Mouse (Mus musculus) left cerebral cortex, postnatal 25 days (tissue): ENCODE measurements at regions not wholly inside any gene's neighbourhood (a gene's known extent, or its start where the extent isn't known, plus 50 kb on each side); places are given as distances from the start of the nearest gene placed in this dataset.
A peak's percentile ranks its signal among the peaks of the same experiment; 100 is the strongest.

Experiments
- DNase-seq, 2 experiments: peaks; one replicate each; pipeline ENCODE4 v3.0.0; 2022; ENCODE audit warnings: low spot score in 2 of 2, mixed read lengths in 1 of 2
- intact Hi-C: fragments of 180-260 bp; cut with DNase I; formaldehyde crosslinking; loops from one replicate; pipeline ENCODE4 v1.15.1; 2025

DNA sequence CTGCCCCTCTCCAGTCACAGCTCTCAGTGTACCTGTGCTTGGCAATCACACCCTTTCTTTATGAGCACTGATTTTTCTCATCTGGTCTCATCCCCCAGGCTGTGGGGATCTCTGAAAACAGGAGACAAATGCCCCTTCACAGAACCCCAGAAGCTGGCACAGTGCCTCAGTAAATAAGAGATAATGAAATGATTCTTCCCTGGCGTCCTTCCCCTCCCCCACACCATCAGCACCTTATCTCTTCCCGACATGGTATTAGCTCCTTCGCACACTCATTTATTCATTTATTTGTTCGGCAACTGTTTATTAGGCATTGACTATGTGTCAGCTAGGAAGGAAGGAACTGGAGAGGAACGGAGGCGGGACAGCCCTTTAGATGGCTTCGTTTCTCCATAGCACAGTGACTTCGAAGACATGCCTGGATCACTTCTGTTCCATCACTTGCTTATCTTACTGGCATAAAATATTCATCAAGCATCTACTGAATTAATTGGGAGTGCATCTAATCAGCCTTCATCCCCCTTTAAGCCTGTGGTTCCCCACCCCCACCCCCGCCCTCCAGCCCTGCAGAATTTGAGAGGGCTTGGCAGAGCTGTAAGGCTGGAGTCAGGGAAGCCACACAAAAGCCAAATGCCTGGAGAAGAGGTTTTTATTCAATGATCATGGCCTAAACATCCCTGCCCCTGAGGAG lies 51.6 kb upstream of the Tbc1d21 start:
- intact Hi-C loops = no loop called here
- no peak for DNase-seq

DNA sequence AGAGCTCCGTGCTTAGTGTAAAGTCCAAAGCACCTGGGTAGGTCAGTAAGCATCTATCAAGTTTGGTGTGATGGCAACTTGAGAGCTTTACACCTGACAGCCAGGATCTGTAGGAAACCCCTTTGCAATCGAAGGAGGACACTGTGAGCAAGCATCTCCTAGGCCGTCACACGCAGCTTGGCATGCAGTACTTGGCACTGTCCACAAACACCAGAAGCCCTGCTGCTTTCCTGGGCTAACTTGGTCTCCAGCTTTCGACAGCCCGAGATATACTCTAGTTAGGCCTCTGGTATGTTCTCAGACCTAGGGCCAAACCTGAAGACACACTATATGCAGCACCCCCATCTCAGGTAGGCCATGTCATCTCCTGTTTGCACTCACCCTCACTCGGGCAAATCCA lies 58.5 kb upstream of the Tbc1d21 start:
- no peak for DNase-seq
- intact Hi-C loops = no loop called here

DNA sequence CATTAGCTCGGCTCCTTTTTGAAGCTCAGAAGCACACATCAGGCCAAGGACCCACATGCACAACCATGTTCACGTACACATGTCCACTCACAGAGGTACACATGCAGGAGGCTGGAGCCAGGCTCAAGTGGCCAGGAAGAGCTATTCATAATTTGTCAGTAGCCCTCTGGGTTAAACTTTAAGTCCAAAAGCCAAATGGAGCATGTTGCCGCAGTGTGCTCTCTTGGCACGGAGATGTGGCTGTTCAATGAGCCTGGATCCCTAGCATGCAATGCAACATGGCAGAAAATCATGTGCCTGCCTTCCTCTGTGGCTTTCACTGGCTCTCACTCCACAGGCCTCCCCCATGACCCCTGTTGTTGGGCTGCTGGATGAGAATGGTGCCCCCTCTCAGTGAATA lies 57.6 kb upstream of the Insyn1 start:
- DNase-seq = no peak
- intact Hi-C loops = no loop called here

DNA sequence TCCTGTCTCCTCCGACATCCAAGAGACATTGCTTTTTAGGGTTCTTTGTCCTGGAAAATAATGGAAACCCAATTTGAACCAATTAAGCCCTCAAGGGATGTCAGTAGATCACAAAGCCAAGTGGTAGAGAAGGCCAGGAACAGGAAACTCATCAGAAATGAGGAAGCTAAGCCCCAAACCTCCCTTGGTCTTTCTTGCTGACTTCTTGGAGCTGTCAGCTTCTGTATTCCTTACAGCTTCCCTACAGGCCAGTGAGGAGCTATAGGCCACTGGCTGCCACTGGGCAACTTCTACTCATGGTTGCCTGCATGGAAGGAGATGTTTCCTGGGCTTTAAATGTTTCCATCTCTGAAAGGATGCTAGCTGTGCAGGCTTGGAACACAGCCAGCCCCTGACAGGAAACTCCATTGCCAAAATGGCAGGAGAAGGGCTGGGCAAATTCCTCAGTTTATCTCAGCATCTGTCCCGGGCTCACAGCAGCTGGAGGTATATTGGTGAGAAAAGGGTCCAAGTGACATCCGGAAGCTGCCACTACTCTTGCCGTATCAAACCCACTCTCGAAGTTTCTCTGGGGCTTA lies 55.5 kb upstream of the Insyn1 start:
- DNase-seq = no peak
- intact Hi-C loops = no loop called here

DNA sequence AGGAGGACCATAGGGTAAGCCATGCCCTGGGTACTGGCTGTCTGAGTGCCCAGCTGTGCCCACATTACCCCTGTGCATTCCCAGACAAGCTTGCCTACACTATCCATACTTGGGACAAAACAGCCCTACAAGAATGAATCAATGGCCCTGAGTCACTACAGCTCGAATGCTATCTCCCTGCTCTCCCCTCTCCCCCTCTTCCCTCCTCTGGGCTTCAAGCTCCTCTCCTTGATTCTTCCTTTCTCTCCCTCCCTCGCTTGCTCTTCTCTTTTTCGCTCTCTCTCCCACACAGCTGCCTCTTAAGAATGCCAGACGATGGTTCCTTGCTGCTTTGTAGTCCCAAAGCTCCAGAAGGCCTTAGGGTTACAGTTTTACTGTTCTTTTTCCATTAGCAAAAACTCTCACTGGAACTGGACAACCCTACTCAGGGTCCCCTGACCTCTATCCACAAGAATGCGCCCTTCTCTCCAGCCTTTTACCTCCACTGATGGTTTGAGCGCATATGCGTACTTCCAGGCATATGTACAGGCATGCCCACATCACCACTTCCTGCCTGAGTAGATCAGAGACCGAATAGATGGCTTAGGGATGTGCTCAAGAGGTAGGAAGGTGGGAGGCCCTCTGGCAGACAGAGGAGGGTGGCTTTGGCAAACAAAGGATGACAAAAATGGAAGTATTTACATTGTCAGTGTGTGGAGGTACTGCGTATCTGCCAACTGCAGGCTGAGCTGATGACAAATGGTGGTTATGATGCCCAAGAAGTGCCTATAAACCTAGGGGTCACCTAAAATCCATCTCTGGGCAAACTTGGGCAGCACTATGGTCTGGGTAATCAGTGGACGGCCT lies 51.9 kb upstream of the Insyn1 start:
- peak in 1 of 2 experiments; percentile 70 for DNase-seq
- intact Hi-C loops = loop anchor here (5.0 kb wide), 1 partner anchor 64 kb away; the partner anchor contains the start of gene Tbc1d21

DNA sequence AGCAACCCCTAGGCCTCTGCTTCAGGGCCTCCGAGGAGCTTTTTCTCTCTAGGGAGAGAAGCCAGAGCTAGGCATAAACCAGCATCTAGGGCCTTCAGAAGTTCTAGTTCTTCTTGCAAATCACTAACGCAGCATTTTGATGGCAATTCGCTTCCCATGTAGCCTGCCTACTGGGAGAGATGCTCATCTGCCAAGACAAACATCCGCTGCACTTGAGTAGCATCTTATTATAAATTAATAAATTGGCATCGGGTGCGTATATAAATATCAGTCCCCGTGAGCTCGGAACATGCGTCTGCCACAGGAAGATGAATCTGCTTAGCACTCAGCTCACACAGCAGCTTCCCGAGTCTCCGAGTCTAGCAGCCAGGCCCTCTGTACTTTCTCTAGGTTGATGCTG lies 50.9 kb upstream of the Insyn1 start:
- intact Hi-C loops = loop anchor here (5.0 kb wide), 1 partner anchor 65 kb away; the partner anchor contains the start of gene Tbc1d21
- DNase-seq = no peak

DNA sequence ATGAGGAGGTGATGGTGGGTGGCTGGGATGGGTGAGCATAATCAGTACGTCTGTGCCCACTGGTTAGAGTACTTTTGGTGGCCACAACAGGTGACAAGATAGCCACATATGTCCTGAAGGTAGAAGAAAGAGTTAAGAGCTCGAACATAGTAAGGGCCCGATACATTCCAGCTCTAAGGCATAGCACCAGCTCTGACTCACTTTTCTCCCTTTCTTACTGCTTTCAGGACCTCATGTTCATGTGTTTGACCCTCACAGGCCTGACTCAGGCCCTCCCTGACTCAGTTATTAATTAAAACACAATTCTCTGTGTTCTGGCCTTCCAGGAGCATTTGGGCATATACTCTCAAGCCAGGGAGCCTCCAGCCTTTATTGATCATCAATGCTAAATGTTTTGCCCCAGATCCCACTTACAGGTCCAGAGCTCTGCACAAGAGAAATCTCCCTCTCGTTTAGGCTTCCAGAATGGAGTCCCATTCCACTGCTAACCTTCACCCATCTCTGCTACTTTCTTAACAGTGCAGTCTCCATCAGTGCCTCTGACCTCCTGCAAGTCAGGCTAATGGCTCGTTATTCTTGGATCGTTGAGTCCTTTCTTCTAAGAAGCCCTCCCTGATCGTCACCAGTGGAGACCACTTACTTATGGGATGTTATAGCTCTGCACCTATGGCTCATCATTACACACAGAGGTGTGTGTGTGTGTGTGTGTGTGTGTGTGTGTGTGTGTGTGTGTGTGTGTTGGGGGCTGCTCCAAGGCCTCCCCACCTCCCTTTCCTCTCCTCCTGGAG lies 50.1 kb upstream of the Insyn1 start:
- no peak for DNase-seq
- intact Hi-C loops = loop anchor here (5.0 kb wide), 1 partner anchor 66 kb away; the partner anchor contains the start of gene Tbc1d21
